Mouse (Mus musculus): ENCODE data around the gene Glis3. TPM values are rescaled to one million over a fixed set of nuclear protein-coding genes. Genes with fewer than 3 reads are reported as not detected.

Glis3 gene
- total RNA-seq, 2 experiments from 2014 or later: 4.6 to 5.0 TPM

GRCm38 (mm10) chr19:28235571-28235970 lies 444.3 kb downstream of the Glis3 start:
- intact Hi-C loops (cut with DNase I): no loop called here
- no peak for DNase-seq (ENCODE audit: low spot score in 2 of 2)

- intact Hi-C loops (cut with DNase I): no loop called here
- DNase-seq (ENCODE audit: low spot score in 2 of 2): no peak
These were observed 444.8 kb downstream of the Glis3 start for GRCm38 (mm10) chr19:28235096-28235495.

- intact Hi-C loops (cut with DNase I): no loop called here
- no peak for DNase-seq (ENCODE audit: low spot score in 2 of 2)
These were observed 445.2 kb downstream of the Glis3 start for GRCm38 (mm10) chr19:28234676-28235075.

- intact Hi-C loops (cut with DNase I): no loop called here
- DNase-seq (ENCODE audit: low spot score in 2 of 2): no peak
These were observed 448.4 kb downstream of the Glis3 start for GRCm38 (mm10) chr19:28231511-28231910.

GRCm38 (mm10) chr19:28227526-28227925 lies 452.4 kb downstream of the Glis3 start:
- no peak for DNase-seq (ENCODE audit: low spot score in 2 of 2)
- intact Hi-C loops (cut with DNase I): no loop called here

- DNase-seq (ENCODE audit: low spot score in 2 of 2): no peak
- intact Hi-C loops (cut with DNase I): no loop called here
These were observed 454.2 kb downstream of the Glis3 start for GRCm38 (mm10) chr19:28225651-28226050.

GRCm38 (mm10) chr19:28211630-28212029 lies 468.2 kb downstream of the Glis3 start:
- intact Hi-C loops (cut with DNase I): no loop called here

More at GRCm38 (mm10) chr19:28211630-28212029, 468.2 kb downstream of the Glis3 start:
- no peak for DNase-seq (ENCODE audit: low spot score in 2 of 2)

Other genes starting within 250 kb of the Glis3 start
- 100 to 1,000 TPM; 107 to 115 TPM for gene Slc1a1, start 155.0 kb upstream of the Glis3 start, total RNA-seq (2021)

All from left cerebral cortex, postnatal 14 days (tissue).